Mouse (Mus musculus) heart, embryonic 15.5 days (tissue): Measurements from ENCODE around the gene Pkig. TPM values are rescaled to one million over a fixed set of nuclear protein-coding genes. Genes with fewer than 3 reads are reported as not detected.

Experiments used
- ATAC-seq: fragments of 200-750 bp; cut with Nextera tagmentation; replicated peaks from 2 replicates; pipeline ENCODE4 v1.8.0; 2017; ENCODE audit warnings: low read depth, moderate TSS enrichment; ENCODE audit not compliant: insufficient number of reproducible peaks, insufficient read depth, low FRiP score
- H3K27ac ChIP-seq: fragments of 300-500 bp; sonication (generic); 2 replicates; pipeline ENCODE4 v1.5.1; 2015; ENCODE audit warnings: mild to moderate bottlenecking, inconsistent platforms
- H3K27me3 ChIP-seq: fragments of 300-500 bp; sonication (generic); 2 replicates; pipeline ENCODE4 v1.6.1; 2015; ENCODE audit warnings: inconsistent platforms
- H3K36me3 ChIP-seq: fragments of 300-500 bp; sonication (generic); 2 replicates; pipeline ENCODE4 v1.6.1; 2015; ENCODE audit warnings: mild to moderate bottlenecking, inconsistent platforms
- H3K4me1 ChIP-seq: fragments of 300-500 bp; sonication (generic); replicated peaks from 2 replicates; pipeline ENCODE4 v1.6.1; 2015; ENCODE audit warnings: inconsistent platforms
- H3K4me2 ChIP-seq: fragments of 300-500 bp; sonication (generic); 2 replicates; pipeline ENCODE4 v1.6.1; 2015; ENCODE audit warnings: inconsistent platforms, mild to moderate bottlenecking, moderate library complexity
- H3K4me3 ChIP-seq: fragments of 300-500 bp; sonication (generic); 2 replicates; pipeline ENCODE4 v1.5.1; 2015; ENCODE audit warnings: mild to moderate bottlenecking, inconsistent platforms
- H3K9ac ChIP-seq: fragments of 300-500 bp; sonication (generic); 2 replicates; pipeline ENCODE4 v1.6.1; 2015; ENCODE audit warnings: mild to moderate bottlenecking, inconsistent platforms
- H3K9me3 ChIP-seq: fragments of 300-500 bp; sonication (generic); replicated peaks from 2 replicates; pipeline ENCODE4 v1.6.1; 2016; ENCODE audit warnings: inconsistent platforms
- WGBS: fragments of 180-500 bp; shearing (Covaris S2); methylation state at CpG from one replicate; pipeline ENCODE4 v1.1.7; 2015; ENCODE audit warnings: mixed read lengths; 5-methylcytosine and 5-hydroxymethylcytosine counted together
- polyA plus RNA-seq: library from polyadenylated mRNA; unstranded; fragments of >200 nt; fragmentation: Nextera tagmentation; extraction: Ambion mirVana; gene quantifications from 2 replicates; pipeline ENCODE4 v1.2.1, GENCODE M21; 2015

Gene Pkig
- polyA plus RNA-seq, 1 experiment from 2014 or later = 356 TPM

GRCm38 (mm10) chr2:163760589-163760988 lies 102.4 kb downstream of the Pkig start:
- no peak overlapping the region for H3K9ac ChIP-seq
- no peaks in the 10 kb centered on the region for H3K27me3 ChIP-seq
- WGBS = 75% methylated on average over 6 of the region's 6 CpGs

GRCm38 (mm10) chr2:163761402-163761801 lies 103.2 kb downstream of the Pkig start:
- H3K27me3 ChIP-seq = no peaks in the 10 kb centered on the region
- H3K4me1 ChIP-seq = no peaks in the 10 kb centered on the region; the same call in 1 of the 2 replicates
- no peaks in the 10 kb centered on the region for H3K9me3 ChIP-seq
- H3K4me3 ChIP-seq = no peak overlapping the region
- 82% methylated on average over 7 of the region's 7 CpGs for WGBS
- H3K4me2 ChIP-seq = no peak overlapping the region
- no peak overlapping the region for H3K27ac ChIP-seq
- ATAC-seq = no peak
- no peak overlapping the region for H3K9ac ChIP-seq
- H3K36me3 ChIP-seq = no peaks in the 10 kb centered on the region

More at GRCm38 (mm10) chr2:163760589-163760988, 102.4 kb downstream of the Pkig start:
- Histone ChIP-seq H3K4me1 (no peaks in the 10 kb centered on the region; the same call in 1 of the 2 replicates), H3K9me3 (no peaks in the 10 kb centered on the region), H3K36me3 (no peaks in the 10 kb centered on the region), H3K4me3 (no peak overlapping the region), H3K27ac (no peak overlapping the region), H3K4me2 (no peak overlapping the region)
- no peak for ATAC-seq

- Histone ChIP-seq H3K27me3 (0 out of 2 replicates have a peak, but pooled peaks cover 5% of the 10 kb centered on the region), H3K27ac (no peak overlapping the region), H3K4me2 (no peak overlapping the region), H3K9me3 (no peaks in the 10 kb centered on the region), H3K4me3 (no peak overlapping the region), H3K36me3 (no peaks in the 10 kb centered on the region), H3K9ac (no peak overlapping the region), H3K4me1 (no peaks in the 10 kb centered on the region)
- ATAC-seq = no peak
Observed at GRCm38 (mm10) chr2:163766261-163766660, 108.1 kb downstream of the Pkig start.

- H3K9ac ChIP-seq = no peak overlapping the region
- H3K9me3 ChIP-seq = no peaks in the 10 kb centered on the region
- no peak overlapping the region for H3K27ac ChIP-seq
- no peak overlapping the region for H3K4me3 ChIP-seq
- H3K27me3 ChIP-seq = 0 out of 2 replicates have a peak, but pooled peaks cover 5% of the 10 kb centered on the region
- no peak for ATAC-seq
- H3K4me1 ChIP-seq = no peaks in the 10 kb centered on the region
- no peak overlapping the region for H3K4me2 ChIP-seq
- 47% methylated on average over 1 of the region's 1 CpGs for WGBS
- no peaks in the 10 kb centered on the region for H3K36me3 ChIP-seq
Observed at GRCm38 (mm10) chr2:163766890-163767289, 108.7 kb downstream of the Pkig start.

- no peaks in the 10 kb centered on the region for H3K9me3 ChIP-seq
- no peak for ATAC-seq
- H3K4me3 ChIP-seq = no peak overlapping the region
- H3K9ac ChIP-seq = no peak overlapping the region
- no peak overlapping the region for H3K27ac ChIP-seq
- no peaks in the 10 kb centered on the region for H3K36me3 ChIP-seq
- H3K27me3 ChIP-seq = peaks cover 10% of the 10 kb centered on the region; the same call in 1 of the 2 replicates
- H3K4me2 ChIP-seq = no peak overlapping the region
- 79% methylated on average over 8 of the region's 8 CpGs for WGBS
- no peaks in the 10 kb centered on the region for H3K4me1 ChIP-seq
Observed at GRCm38 (mm10) chr2:163770731-163771130, 112.5 kb downstream of the Pkig start.

Other genes with a start within 250 kb of the Pkig start
- gene Oser1, start 233.7 kb upstream of the Pkig start, polyA plus RNA-seq = 47.5 and 55.9 TPM in 2 replicates
- 0.18 and 1.5 TPM in 2 replicates for gene Gdap1l1, start 219.9 kb upstream of the Pkig start, polyA plus RNA-seq
- 12.5 and 13.9 TPM in 2 replicates for gene Fitm2, start 185.8 kb upstream of the Pkig start, polyA plus RNA-seq
- not detected in 2 replicates for gene R3hdml, start 166.1 kb upstream of the Pkig start, polyA plus RNA-seq
- gene Hnf4a, start 151.6 kb upstream of the Pkig start, polyA plus RNA-seq = 0.46 TPM in 1 of 2 replicates, not detected in the other
- gene Ttpal, start 56.1 kb upstream of the Pkig start, polyA plus RNA-seq = 15.2 and 21.2 TPM in 2 replicates
- gene Serinc3, start 13.3 kb upstream of the Pkig start, polyA plus RNA-seq = 54.8 and 57.1 TPM in 2 replicates
- gene Ada, start 91.9 kb downstream of the Pkig start, polyA plus RNA-seq = 3.0 and 8.4 TPM in 2 replicates
- gene Ccn5, start 162.5 kb downstream of the Pkig start, polyA plus RNA-seq = 2.2 and 3.5 TPM in 2 replicates
- not detected in 2 replicates for gene Kcnk15, start 195.3 kb downstream of the Pkig start, polyA plus RNA-seq